Mouse (Mus musculus): ENCODE data around the gene Rnaseh2b.

Gene Rnaseh2b

DNA sequence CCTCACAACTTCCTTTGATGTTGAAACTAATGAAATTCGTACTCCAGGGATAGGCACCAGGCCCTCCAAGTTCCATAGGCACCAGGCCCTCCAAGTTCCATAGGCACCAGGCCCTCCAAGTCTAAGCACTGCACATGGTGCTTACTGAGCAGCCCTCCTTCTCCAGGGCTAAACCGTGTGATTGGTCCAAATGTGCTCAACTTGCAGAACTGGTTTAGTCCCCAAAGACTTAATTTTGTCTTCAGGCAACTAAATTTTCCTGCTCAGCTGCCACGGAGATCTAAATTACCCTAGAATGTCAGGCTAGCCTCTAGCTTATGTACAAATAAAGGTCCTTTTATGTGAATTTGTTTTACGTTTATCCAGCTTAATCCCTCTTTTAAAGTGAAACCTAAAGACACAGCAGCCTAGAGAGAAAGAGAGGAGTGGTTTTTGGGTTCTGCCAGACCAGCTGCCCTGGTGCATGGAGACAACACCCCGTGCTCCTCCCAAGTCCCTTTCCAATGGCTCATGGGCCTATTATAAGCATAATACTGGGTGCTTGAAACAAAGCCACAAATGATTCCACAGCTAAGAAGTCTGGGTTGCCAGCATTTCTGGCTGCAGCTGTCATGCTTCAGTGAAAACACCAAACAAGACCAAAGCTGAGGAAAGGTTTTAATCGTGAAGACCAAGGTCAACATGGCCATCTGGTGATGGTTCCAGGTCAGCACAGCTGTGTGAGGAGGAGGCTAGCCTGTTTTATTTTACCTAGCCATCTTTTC is 30.4 kb downstream of the Rnaseh2b start:
- no peak for DNase-seq

DNA sequence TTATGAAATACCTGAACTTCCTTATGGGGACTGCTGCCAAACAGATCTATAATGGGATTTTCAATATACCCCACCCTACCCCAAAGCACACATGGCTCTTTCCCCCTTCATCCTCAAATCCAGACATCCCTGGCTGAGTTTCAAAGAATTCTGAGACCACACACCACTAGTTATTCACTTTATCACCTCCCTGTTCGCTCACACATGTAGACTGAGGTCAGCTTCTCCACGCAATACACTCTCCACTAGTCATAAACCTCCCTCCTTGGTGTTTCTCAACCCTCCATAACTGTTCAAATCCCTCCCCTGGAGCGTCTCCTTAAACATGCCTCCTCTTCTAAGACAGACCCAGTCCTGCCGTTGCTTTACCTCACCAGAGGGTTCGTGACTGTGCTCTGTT is 31.1 kb downstream of the Rnaseh2b start:
- no peak for DNase-seq

DNA sequence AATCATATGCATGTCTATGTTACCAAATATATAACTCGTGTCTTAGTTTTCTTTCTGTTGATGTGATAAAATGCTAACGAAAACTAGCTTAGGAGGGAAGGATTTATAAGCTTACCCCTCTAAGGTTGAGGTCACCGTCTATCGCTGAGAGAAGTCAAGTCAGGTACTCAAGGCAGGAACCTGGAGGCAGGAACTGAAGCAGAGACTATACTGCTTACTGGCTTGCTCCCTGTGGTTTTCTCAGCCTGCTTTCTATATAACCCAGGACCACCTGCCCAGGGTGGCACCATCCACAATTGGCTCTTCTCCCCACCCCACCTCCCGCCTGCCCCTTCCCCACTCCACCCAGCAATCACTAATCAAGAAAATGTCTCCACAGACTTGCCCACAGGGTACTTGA is 32.6 kb downstream of the Rnaseh2b start:
- DNase-seq: no peak

DNA sequence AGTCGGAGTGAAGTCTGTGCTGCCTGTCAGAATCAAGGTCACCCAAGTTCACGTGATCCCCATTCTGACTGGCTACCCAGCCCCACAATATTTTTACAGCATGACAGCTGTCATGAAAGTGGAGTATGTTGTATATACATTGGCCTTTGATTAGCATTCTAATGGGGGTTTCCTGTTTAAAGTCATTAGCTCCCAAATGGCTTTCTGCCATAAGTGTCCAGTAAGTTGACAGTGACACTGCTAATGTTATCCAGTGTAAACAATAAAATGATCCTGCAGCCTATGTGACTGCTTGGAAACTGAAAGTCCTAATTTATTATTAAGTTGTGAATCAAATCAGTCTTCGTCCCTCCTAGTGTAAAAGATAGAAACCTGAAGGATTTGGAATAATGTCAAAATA is 33.6 kb downstream of the Rnaseh2b start:
- no peak for DNase-seq

DNA sequence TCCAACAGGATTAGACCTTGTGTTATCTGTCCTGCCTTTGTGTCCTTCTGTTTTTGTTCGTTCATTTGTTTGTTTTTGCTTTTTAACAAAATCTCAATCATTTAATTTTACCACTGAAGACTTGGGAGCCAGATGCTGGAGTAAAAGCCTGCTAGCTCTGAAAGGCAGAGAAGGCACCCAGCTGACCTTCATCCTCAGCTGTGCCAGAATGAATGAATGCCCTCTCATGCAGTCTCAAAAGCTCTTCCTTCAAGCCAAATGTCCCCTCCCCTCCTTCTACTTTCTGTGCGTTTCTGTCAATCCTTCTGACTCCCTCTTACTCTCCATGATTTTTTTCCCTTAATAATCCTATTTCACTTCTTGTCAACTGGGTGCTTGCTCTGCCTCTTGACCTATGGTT is 34.8 kb downstream of the Rnaseh2b start:
- no peak for DNase-seq

DNA sequence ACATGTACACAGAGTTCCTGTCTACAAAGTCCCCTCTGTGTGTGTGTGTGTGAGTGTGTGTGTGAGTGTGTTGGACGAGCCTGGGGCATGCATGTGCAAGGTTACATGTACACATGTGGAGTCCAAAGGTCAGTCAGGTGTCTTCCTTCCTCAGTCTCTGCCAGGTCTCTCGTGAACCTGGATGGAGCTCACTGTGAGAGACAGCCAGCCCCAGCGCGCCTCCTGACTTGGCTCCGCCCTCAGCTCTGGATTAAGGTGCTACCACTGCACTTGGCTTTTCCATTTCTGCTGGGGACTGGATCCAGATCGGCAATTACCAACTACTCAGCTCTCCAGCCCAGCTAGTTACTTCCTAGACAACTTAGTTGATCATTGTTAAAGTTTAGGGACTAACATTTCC is 36.2 kb downstream of the Rnaseh2b start:
- DNase-seq: peak; percentile 8

DNA sequence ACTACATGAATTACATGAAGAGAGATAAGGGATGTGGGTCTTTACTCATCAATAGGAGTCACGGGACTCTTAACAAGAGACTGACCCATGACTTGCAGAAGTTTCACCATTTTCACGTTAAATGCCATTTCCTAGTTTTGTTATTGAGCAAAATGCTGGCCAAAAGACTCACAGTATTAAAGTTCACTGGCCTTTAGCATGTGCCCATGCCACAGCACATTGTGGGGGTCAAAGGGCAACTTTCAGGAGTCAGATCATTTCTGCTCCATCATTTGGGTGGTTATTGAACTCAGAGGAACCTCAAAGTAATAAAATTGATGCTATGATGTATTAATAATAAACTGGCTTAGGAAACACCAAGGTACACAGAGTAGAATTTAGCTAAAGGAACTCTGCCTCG is 37.2 kb downstream of the Rnaseh2b start:
- DNase-seq: no peak

DNA sequence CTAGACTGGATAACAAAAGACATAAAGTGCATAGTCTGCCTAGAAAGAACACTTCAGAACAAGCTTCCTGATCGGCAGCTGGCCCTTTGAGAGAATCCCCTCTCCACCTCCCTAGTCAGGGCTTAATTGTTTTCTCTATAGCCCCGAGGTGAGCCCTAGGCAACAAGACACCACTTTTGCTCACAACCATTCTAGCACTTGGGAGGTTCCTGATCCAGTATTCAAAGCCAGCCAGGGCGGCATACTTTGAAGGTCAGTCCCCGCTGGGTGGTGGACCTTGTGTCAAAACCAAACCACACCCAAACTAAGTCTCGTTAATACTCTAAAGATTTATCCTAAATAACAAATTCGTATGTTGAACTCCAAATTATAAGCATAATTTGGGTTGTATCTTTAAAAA is 39.1 kb downstream of the Rnaseh2b start:
- DNase-seq: no peak

DNA sequence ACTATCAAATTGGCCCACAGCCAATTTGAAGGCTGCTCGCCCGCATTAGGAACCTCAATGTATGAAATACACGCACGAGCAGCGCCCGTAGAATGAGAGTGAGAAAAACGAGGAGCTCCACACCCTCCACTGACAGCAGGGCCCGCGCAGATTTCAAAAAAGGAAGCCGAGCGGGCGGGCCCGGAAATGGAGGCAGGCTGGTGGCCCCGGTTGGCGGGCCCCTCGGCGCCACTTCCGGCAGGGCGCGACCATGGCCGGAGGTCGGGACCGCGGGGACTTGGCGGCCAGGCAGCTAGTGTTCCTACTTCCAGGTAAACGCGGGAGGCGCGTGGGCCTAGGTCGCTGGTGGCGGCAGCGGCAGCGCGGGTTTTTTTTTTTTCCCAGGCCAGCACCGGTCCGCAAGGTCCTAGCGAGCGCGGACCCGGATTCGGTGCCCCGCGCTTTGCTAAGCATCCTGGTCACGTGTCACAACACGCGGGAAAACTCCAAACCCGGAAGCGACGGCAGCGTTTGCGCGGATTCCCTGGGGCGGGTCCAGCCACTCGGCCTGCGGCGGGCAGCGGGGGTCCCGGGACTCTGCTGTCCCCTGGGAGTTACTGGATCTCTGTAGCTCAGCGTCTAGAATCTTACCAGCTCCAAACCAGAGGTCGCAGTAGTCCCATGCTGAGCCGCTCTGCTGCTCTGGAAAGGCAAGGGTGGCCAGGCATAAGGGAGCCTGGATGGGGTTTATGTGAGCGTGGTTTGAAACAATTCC is 39.7 kb downstream of the Rnaseh2b start:
- DNase-seq: peak; percentile 80

DNA sequence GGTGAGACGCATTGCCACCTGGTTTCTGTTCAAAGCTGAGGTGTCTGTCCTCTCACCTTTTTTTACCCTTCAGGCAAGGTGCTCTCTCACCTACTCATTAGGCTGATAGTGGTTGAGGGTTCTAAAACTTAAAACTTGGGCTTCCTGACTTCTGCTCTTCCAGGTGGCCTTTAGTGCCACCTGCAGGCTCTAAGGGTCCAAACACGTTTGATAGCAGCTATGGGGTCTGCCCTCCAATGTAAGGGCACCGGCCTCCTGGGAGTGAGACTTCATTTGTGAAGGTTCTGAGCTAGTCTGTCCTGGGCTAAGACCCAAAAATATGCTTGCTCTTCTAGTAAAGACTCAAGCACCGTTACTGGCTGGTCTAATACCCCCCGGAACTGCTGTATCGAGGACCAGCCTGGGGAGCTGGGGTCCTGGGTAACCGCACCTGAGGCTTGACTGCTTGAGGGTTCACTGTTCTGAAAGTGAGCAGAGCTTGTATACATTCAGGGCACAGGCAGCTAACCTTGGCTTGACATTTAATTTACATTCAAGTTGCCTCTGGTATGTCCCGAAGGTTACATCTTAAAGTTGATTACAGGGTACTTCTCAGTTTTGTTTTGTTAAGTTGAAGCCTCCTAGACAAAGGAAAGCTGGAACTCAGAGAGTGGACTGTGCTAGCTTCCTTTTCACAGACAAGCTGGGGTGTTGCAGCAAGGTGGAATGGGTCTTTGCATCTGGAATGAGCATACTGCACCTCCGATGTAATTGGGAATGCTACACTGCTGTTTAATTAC is 41.7 kb downstream of the Rnaseh2b start:
- DNase-seq: no peak

DNA sequence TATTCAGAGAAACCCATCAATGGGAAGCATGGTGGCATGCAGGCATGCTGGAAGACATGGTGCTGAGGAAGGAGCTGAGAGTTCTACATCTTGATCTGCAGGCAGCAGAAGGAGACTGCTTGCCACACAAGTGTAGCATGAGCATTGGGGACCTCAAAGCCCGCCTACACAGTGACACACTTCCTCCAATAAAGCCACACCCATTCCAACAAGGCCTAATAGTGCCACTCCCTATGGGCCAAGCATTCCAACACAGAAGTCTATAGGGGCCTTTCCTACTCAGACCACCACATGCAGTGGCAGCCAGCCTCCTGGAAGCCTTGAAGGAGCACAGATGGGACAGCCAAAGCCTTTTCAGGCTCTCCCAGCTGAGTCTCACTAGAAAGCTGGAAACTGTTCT is 46.8 kb downstream of the Rnaseh2b start:
- no peak for DNase-seq

DNA sequence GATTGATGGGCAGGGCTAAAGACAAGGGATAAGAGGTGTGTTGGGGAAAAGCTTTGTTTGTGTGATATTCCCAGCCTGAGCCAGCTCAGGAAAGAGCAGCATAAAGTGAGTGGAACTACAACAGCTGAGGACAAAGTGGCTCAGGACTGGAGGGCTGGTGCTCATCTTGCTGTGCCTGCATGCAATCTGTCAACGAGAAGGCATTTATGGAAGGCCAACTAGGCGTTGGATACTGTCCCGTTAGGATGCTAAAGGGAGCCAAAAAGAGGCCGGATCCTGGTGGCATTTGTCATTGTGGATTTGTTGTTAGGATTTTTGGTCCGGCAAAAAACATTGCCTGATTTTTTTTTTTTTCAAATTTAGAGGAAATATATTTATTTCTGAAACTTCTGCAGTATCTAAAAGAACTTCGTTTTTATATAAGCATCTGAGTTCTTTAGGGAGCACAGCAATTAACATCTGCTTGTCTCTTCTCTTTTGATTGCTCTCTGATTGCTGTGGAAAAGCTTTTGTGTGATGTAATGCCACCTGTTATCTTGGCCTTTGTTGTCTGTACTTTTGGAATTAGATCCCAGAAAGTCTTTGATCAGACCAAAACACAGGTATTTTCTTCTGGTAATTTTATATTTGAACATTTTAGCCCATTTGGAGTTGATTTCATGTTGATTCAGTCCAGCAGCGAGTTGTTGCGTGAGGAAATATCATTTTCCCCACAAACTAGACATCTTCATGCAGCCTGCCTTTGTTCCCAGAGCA is 49.7 kb downstream of the Rnaseh2b start:
- no peak for DNase-seq

DNA sequence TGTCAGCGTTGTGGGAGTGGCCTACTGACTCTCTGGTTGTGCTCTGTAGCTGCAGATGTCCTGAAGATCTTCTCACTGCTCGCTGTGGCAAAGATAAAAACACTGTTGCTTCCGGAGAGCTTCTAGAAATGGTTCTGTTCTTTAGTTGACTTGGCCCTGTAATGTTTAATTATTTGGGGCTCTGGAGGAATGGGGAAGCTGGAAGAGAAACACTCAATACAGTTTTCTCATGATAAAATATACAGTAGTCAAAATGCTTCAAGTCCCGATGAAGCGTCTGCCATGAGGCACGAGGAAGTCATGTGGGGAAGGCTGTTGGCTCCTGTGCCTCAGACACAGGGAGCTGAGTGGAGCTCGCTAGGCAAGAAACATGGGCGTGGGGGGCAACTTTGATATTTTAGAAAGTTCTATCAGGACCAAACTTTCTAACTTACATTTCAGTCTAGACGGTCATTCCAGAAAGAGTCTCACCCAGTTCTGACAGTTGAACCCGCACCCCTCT is 50.3 kb downstream of the Rnaseh2b start:
- no peak for DNase-seq

DNA sequence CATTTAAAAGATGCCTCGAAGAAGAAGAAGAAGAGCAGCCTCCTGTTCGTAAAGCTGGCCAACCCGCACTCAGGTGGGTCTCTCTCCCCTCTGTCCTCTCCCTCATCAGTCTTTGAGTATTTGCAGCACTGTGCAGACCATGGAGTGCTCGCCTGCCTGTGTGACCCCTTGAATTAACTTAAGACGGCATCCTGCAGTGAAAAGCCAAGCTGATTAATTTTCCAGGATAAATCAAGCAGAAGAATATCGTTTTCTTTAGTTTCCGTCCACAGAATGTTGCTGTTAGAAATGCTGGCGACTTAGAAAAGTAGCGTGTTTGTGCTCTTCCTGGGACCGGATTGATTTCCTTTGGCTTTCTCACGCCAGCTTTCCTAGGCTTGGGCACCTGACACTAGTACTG is 54.2 kb downstream of the Rnaseh2b start:
- DNase-seq: no peak

DNA sequence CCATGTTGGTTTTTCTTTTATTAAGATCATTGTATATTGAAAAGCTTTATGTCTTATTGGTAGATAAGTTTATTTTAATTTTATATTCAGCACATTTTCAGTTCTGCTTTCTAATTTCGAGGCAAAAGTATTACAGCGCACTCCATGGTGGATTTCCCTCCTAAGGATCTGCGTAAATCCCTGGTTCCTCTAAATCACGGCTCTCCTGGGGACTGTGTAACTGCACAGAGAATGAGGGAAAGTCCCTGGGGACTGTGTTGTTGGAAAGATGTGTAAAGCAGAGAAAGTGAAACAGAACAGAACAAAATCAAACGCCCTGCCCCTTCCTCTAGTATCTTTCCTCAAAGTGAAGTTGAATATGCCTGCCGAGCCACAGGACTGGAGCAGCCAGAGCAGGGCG is 54.7 kb downstream of the Rnaseh2b start:
- DNase-seq: no peak

DNA sequence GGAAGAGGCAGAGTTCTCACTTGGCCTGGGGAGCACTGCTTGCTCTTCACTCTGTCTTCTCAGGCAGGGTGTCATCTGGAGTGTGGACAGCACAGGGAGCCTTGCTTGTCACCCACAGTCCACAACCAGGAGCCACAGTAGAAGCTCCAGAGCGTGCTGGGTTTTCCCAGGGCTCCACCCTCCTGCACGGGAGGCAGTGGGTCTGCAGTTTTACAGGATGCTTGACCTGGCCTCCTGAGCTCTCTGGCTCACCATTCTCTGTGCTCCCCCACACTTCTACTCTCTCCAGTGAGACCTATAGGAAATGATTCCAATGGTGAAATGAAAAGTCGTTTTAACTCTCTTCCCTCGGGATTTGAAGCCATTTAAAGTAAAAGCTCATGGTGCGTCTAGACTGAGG is 57.4 kb downstream of the Rnaseh2b start:
- DNase-seq: no peak

DNA sequence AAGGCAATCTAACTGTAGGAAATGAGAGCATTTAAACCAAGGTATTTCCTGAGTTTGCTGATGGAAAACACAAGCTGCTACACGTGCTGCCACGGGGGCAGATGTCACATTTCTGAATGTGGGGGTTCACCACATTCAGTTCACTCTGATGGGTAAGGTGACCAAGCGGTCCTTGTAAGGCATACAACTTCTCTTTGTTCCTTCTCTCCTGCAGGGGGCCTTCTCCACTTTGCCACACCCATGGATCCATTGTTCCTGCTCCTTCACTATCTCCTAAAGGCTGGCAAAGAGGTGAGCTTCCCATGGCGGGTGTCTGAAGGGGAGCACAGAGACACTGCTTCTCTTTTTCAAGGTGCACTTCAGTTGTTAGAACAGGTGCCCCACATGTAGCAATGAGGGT is 57.8 kb downstream of the Rnaseh2b start:
- no peak for DNase-seq

DNA sequence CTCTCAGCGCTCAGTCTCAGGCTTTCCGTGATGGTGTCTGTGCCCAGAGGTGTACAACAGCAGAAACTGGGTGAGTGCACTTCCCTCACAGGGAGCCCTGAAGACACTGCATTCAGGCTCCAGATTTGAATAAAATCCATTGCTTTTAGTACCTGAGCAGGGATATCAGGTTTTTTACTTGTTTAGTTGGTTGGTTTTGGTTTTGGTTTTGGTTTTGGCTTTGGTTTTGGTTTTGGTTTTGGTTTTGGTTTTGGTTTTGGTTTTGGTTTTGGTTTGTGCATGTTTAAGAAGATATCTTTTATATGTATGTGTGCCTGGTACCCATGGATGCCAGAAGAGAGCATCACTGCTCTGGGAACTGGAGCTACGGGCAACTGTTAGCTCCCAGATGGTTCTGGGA is 58.5 kb downstream of the Rnaseh2b start:
- DNase-seq: no peak

DNA sequence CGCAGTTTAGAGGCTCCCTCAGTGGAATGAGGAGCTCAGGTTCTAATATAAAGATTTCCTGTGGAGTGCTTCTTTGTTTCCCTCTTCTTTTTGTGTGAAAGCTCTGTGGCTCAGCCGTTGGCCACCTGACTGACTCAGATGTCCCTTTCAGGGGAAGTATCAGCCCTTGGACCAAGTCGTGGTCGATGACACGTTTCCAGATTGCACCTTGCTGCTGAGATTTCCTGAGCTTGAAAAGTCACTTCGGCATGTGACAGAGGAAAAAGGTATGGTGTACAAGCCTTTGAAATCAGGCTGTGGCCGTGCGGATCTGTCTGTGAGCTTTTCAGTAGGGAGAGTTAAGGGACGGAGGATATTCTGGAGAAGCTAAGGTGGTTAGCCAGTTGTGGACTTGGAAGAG is 61.0 kb downstream of the Rnaseh2b start:
- no peak for DNase-seq

DNA sequence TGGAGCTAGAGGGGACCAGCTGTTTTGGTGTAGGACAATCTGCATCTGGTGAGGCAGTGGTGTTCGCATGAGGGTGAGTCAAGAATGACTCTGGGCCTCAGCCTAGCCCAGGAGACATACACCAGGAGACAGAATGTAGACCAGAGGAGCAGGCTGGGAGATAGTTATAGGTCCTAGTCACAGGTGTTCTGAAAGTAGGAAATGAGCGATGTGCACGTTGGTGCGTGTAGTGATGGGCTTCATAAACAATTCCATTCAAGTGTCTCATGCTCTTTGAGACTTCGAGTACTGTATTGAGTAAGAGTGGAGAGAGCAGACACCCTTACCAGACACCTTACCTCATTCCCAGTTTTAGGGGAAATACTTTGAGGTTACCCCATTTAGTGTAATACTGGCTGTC is 61.4 kb downstream of the Rnaseh2b start:
- no peak for DNase-seq

DNA sequence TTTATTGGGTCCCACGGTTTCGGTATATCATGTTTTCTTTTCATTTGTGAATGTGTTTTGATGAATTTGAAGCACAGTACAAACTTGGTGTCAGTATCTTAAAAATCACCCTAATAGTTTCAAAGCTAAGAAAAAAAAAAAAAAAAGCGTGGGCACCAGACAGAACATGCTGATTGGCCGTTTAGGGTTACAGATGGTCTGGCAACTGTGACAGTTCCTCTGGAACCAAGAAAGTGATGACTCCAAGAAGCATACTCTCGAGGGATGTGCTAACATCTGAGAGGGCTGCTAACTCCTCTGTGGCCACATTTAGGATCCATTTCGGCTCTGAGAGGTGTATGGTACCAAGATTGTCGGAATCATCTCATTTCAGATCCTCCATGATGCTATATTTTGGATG is 62.8 kb downstream of the Rnaseh2b start:
- DNase-seq: no peak

DNA sequence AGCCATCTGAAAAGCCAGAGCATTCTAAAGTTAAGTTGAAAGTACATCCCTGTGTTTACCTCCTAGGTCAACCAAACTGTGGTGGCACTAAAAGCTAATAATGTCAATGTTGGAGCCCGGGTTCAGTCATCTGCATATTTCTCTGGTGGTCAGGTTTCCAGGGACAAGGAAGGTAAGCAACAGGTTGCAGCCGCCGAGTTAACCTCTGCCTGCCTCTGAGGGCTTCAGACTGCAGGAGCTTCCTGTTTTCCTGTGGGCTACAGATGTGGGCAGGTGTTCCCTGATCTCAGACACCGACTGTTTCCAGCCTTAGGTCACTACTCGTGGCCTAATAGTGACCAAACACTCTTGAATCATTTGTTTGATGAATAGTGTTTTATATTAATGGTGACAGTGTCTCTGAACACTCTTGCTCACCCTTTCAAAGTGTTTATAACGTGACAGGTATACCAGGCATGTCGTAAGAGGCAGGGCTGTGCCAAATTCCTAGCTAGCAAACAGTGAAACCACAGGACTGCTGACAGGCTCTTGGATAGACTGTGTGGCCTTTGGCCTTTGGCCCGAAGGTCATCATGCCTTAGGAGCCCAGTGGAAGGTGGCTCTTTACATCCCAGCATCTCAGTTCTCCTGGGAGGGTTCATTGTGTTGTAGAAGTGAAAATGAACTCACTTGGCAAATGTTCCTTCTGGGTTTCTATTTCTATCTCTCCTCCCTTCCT is 69.0 kb downstream of the Rnaseh2b start:
- no peak for DNase-seq

All from kidney, adult 11 months (tissue).